Comparison of ENCODE assay signal across 19 mouse cellular contexts in the genomic region with DNA sequence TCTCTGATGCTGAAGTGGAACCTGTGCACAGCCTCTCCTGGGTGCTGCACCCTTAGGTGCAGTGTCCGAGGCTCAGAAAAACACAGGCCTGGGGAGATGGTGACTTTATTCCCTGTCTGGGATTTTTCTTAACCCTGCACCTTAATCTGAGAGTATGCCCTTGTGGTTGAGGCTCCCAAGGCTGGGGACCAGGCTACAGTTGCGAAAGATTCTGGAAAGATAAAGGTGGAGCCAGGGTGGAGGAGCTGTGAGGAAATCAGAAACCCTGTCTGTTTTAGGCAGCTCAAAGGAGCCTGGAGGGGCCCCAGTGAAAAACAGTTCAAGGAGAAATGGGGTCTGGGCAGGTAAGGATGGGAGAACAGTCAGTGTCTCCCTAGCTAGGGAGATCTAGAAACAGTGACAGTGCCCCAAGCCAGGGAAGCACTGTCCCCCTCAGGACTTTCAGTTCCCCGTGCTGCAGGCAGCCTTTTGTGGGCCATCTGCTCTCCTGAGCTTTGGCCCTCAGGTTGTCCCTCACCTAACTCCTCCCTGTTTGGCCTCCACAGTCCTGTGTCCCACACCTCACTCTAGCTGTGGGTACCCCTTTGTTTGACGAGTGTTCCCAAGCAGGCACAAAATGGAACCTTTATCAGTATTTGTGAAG. TPM values are rescaled to one million over a fixed set of nuclear protein-coding genes. Genes with fewer than 3 reads are reported as not detected.
DNase-seq lines count a peak whose midpoint lies in the region; ATAC-seq and TF ChIP-seq lines count a peak whose summit lies in the region.
"Had no signal": no experiment of that assay in that cellular context is flagged by ENCODE, and none has a peak within 500 bp of the region (broad histone marks: within the 10 kb centered on the region; RNA-seq: fewer than 3 reads in every experiment).

No protein-coding gene starts in this region.

- 0 out of 2 replicates have a peak overlapping the region, but pooled peaks have one; percentile 21 for H3K9ac ChIP-seq in hindbrain, postnatal 0 days (replicated peaks; ENCODE audit: low read length)
- H3K9ac ChIP-seq in hindbrain, embryonic 13.5 days: no peak overlapping the region
- peak overlapping the region; percentile 48; the same call in 1 of the 2 replicates for H3K9ac ChIP-seq in ES-E14 (ENCODE audit: insufficient read depth, low read depth, low read length, poor library complexity, severe bottlenecking)
- H3K9ac ChIP-seq: embryonic facial prominence, embryonic 15.5 days; intestine, embryonic 15.5 days; kidney, embryonic 15.5 days; midbrain, embryonic 13.5 days; stomach, embryonic 15.5 days had no signal

- TF ChIP-seq POLR2A in myocyte (IDR thresholded peaks at IDR 0.05; ENCODE audit: insufficient read length, low read depth): no peak

- H3K27ac ChIP-seq in hindbrain, postnatal 0 days: 0 out of 2 replicates have a peak overlapping the region, but pooled peaks have one; percentile 11
- no peak overlapping the region for H3K27ac ChIP-seq in hindbrain, embryonic 13.5 days
- peak overlapping the region; percentile 27; the same call in 1 of the 2 replicates for H3K27ac ChIP-seq in ES-E14 (ENCODE audit: insufficient read depth, low read depth, low read length, poor library complexity, severe bottlenecking)
- H3K27ac ChIP-seq: embryonic facial prominence, embryonic 15.5 days; hindbrain, embryonic 10.5 days; intestine, embryonic 15.5 days; kidney, embryonic 15.5 days; midbrain, embryonic 13.5 days; stomach, embryonic 15.5 days had no signal

- H3K4me1 ChIP-seq in hindbrain, postnatal 0 days (ENCODE audit: insufficient read depth, low read length): peaks cover 10% of the 10 kb centered on the region; the same call in 1 of the 2 replicates
- peaks cover 25% of the 10 kb centered on the region for H3K4me1 ChIP-seq in hindbrain, embryonic 13.5 days (replicated peaks)
- H3K4me1 ChIP-seq in ES-E14 (ENCODE audit: control insufficient read depth in 2 of 2, insufficient read depth in 2 of 2, low read length in 2 of 2, poor library complexity in 1 of 2): peaks cover 11 to 37% of the 10 kb centered on the region in 2 experiments

- H3K9me3 ChIP-seq in hindbrain, postnatal 0 days (ENCODE audit: low read length): no peaks in the 10 kb centered on the region
- H3K9me3 ChIP-seq in hindbrain, embryonic 13.5 days: no peaks in the 10 kb centered on the region
- H3K9me3 ChIP-seq in ES-E14 (ENCODE audit: control insufficient read depth, insufficient read depth, low read depth, low read length): no peaks in the 10 kb centered on the region
- H3K9me3 ChIP-seq: embryonic facial prominence, embryonic 15.5 days; hindbrain, embryonic 10.5 days; intestine, embryonic 15.5 days; kidney, embryonic 15.5 days; midbrain, embryonic 13.5 days; stomach, embryonic 15.5 days had no signal

- H3K4me3 ChIP-seq in hindbrain, postnatal 0 days (ENCODE audit: low read length): no peak overlapping the region
- H3K4me3 ChIP-seq in hindbrain, embryonic 13.5 days: no peak overlapping the region
- H3K4me3 ChIP-seq in ES-E14 (ENCODE audit: insufficient read depth in 1 of 2, low read depth in 1 of 2, low read length in 2 of 2, poor library complexity in 1 of 2, severe bottlenecking in 1 of 2) (no peak overlapping the region), myocyte (no peak overlapping the region)
- H3K4me3 ChIP-seq: embryonic facial prominence, embryonic 15.5 days; hindbrain, embryonic 10.5 days; intestine, embryonic 15.5 days; kidney, embryonic 15.5 days; midbrain, embryonic 13.5 days; stomach, embryonic 15.5 days had no signal

- ATAC-seq in hindbrain, postnatal 0 days: no peak
- no peak for ATAC-seq in hindbrain, embryonic 13.5 days (ENCODE audit: low FRiP score)
- ATAC-seq: activated CD4-positive, CD25-positive, alpha-beta regulatory T cell, adult 4 months; CD4-positive, CD25-positive, alpha-beta regulatory T cell, adult 4 months; intestine, embryonic 15.5 days; midbrain, embryonic 13.5 days; Patski had no signal

- no peak for DNase-seq in hindbrain, postnatal 0 days (ENCODE audit: low spot score)
- DNase-seq in ovary, adult 18-20 months (ENCODE audit: low spot score): peak; percentile 63
- no peak for DNase-seq in ovary, postnatal 10 days (ENCODE audit: low spot score)
- DNase-seq in ES-E14 (ENCODE audit: low read depth, low spot score): no peak
- no peak for DNase-seq in frontal cortex, postnatal 25 days (ENCODE audit: low spot score in 2 of 2)
- DNase-seq: cerebellum, adult 9-11 months; lung, adult 2 months; lung, postnatal 4 days had no signal

- in situ Hi-C loops in ES-E14 (cut with MboI; ENCODE audit: low sequenced_read_pairs in 2 of 2, unreplicated experiment in 2 of 2): no loop called here

- H3K27me3 ChIP-seq in hindbrain, postnatal 0 days (ENCODE audit: insufficient read depth, low read length): no peaks in the 10 kb centered on the region
- H3K27me3 ChIP-seq in hindbrain, embryonic 13.5 days: no peaks in the 10 kb centered on the region
- no peaks in the 10 kb centered on the region for H3K27me3 ChIP-seq in myocyte (ENCODE audit: control insufficient read depth, insufficient read depth, insufficient read length)
- H3K27me3 ChIP-seq: embryonic facial prominence, embryonic 15.5 days; intestine, embryonic 15.5 days; kidney, embryonic 15.5 days; midbrain, embryonic 13.5 days; Patski; stomach, embryonic 15.5 days had no signal

- no peaks in the 10 kb centered on the region for H3K36me3 ChIP-seq in hindbrain, postnatal 0 days (ENCODE audit: insufficient read depth, low read length)
- H3K36me3 ChIP-seq in hindbrain, embryonic 13.5 days: peaks cover 4% of the 10 kb centered on the region; the same call in 1 of the 2 replicates
- H3K36me3 ChIP-seq in ES-E14 (ENCODE audit: control insufficient read depth, insufficient read depth, low read length, poor library complexity, severe bottlenecking) (no peaks in the 10 kb centered on the region), myocyte (ENCODE audit: control insufficient read depth, insufficient read depth) (no peaks in the 10 kb centered on the region)
- H3K36me3 ChIP-seq: embryonic facial prominence, embryonic 15.5 days; hindbrain, embryonic 10.5 days; intestine, embryonic 15.5 days; kidney, embryonic 15.5 days; stomach, embryonic 15.5 days had no signal

- WGBS in hindbrain, postnatal 0 days: 80% methylated on average over 4 of the region's 4 CpGs
- 76% methylated on average over 4 of the region's 4 CpGs for WGBS in hindbrain, embryonic 13.5 days

- no peaks in the 10 kb centered on the region for H3K79me2 ChIP-seq in myocyte (ENCODE audit: control insufficient read depth, insufficient read depth)

- no peak overlapping the region for H3ac ChIP-seq in myocyte (ENCODE audit: control insufficient read depth, insufficient read length)

- TF ChIP-seq CTCF in hindbrain, postnatal 0 days (IDR thresholded peaks at IDR 0.05; ENCODE audit: low read depth): no peak

- H3K4me2 ChIP-seq in hindbrain, postnatal 0 days (ENCODE audit: low read depth, low read length): no peak overlapping the region
- no peak overlapping the region for H3K4me2 ChIP-seq in hindbrain, embryonic 13.5 days
- H3K4me2 ChIP-seq in myocyte (ENCODE audit: low read depth): no peak overlapping the region
- H3K4me2 ChIP-seq: embryonic facial prominence, embryonic 15.5 days; intestine, embryonic 15.5 days; midbrain, embryonic 13.5 days; stomach, embryonic 15.5 days had no signal

TF ChIP-seq in ES-E14, 5 proteins besides CTCF, POLR2A, EP300 and RAD21:
- no peak for TF ChIP-seq CHD2 (IDR thresholded peaks at IDR 0.05; ENCODE audit: low read depth, low read length)
- TF ChIP-seq HCFC1 (IDR thresholded peaks at IDR 0.05; ENCODE audit: borderline replicate concordance, insufficient read depth, low read length): no peak
- no peak for TF ChIP-seq ZC3H11A (IDR thresholded peaks at IDR 0.05; ENCODE audit: borderline replicate concordance, low read depth, low read length)

TF ChIP-seq in myocyte, 11 proteins besides CTCF, POLR2A, EP300 and RAD21:
- peak; percentile 37 for TF ChIP-seq POLR2AphosphoS2 (IDR thresholded peaks at IDR 0.05; ENCODE audit: insufficient read length, low read depth)
- TF ChIP-seq TCF12 (IDR thresholded peaks at IDR 0.05; ENCODE audit: insufficient read depth, poor library complexity, severe bottlenecking): no peak

RNA-seq across cellular contexts. Expression of gene Mgat4b, which starts 6.2 kb away (rescaled TPM):
- total RNA-seq in hindbrain, postnatal 0 days (2014; rRNA removed): 108 and 134 TPM in 2 replicates
- 67.8 and 74.6 TPM in 2 replicates for polyA plus RNA-seq in hindbrain, postnatal 0 days (2015; fragmentation: Nextera tagmentation; extraction: Ambion mirVana)
- 30.4 and 36.6 TPM in 2 replicates for polyA plus RNA-seq in hindbrain, embryonic 13.5 days (2015; fragmentation: Nextera tagmentation; extraction: Ambion mirVana)
- total RNA-seq in ES-E14 (2012; rRNA removed): 22.6 and 28.1 TPM in 2 replicates
- polyA plus RNA-seq in myocyte (2012; fragmentation: generic; extraction: Trizol): 89.2 TPM

RNA-seq across cellular contexts. Expression of gene Sqstm1, which starts 6.2 kb away (rescaled TPM):
- total RNA-seq in hindbrain, postnatal 0 days (2014; rRNA removed): 289 and 299 TPM in 2 replicates
- polyA plus RNA-seq in hindbrain, postnatal 0 days (2015; fragmentation: Nextera tagmentation; extraction: Ambion mirVana): 412 and 450 TPM in 2 replicates
- polyA plus RNA-seq in hindbrain, embryonic 13.5 days (2015; fragmentation: Nextera tagmentation; extraction: Ambion mirVana): 318 and 320 TPM in 2 replicates
- 140 and 234 TPM in 2 replicates for total RNA-seq in ES-E14 (2012; rRNA removed)
- polyA plus RNA-seq in myocyte (2012; fragmentation: generic; extraction: Trizol): 873 TPM

RNA-seq across cellular contexts. Expression of gene Ltc4s, which starts 21.6 kb away (rescaled TPM):
- 4.0 and 6.8 TPM in 2 replicates for total RNA-seq in hindbrain, postnatal 0 days (2014; rRNA removed)
- polyA plus RNA-seq in hindbrain, postnatal 0 days (2015; fragmentation: Nextera tagmentation; extraction: Ambion mirVana): 5.9 and 7.1 TPM in 2 replicates
- polyA plus RNA-seq in hindbrain, embryonic 13.5 days (2015; fragmentation: Nextera tagmentation; extraction: Ambion mirVana): 1.4 and 2.3 TPM in 2 replicates
- total RNA-seq in ES-E14 (2012; rRNA removed): 1.9 and 2.3 TPM in 2 replicates
- polyA plus RNA-seq in myocyte (2012; fragmentation: generic; extraction: Trizol): 1.8 TPM
- polyA plus RNA-seq: activated CD4-positive, CD25-positive, alpha-beta regulatory T cell, adult 4 months; CD4-positive, CD25-positive, alpha-beta regulatory T cell, adult 4 months; Patski had no signal

RNA-seq across cellular contexts. Expression of gene Mrnip, which starts 42.6 kb away (rescaled TPM):
- total RNA-seq in hindbrain, postnatal 0 days (2014; rRNA removed): 40.8 and 44.2 TPM in 2 replicates
- 33.5 and 34.0 TPM in 2 replicates for polyA plus RNA-seq in hindbrain, postnatal 0 days (2015; fragmentation: Nextera tagmentation; extraction: Ambion mirVana)
- polyA plus RNA-seq in hindbrain, embryonic 13.5 days (2015; fragmentation: Nextera tagmentation; extraction: Ambion mirVana): 30.2 and 30.6 TPM in 2 replicates
- total RNA-seq in ES-E14 (2012; rRNA removed): 13.0 and 14.6 TPM in 2 replicates
- polyA plus RNA-seq in myocyte (2012; fragmentation: generic; extraction: Trizol): 7.8 TPM
